Mouse (Mus musculus): ENCODE measurements around the gene Plxnc1.

Plxnc1 gene

DNA sequence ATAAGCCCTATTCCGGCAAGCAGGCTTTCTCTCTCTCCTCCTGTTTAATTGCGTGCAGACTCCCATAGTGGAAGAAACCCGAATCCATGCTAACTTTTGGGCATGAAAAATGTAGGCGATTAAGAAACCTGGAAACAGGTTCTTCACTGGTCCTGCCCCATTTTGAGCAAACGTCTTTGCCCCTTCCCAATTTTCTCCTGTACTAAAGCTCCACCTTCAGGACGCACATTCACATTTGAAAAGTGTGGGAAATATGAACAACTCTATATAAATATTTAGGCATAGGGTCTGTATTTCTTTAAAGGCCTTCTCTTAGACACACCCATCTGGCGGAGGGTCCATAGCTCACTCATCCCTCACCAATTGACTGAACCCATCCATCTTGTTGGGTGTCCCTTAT, 2.8 kb upstream of the Plxnc1 start:
- no peak for DNase-seq

DNA sequence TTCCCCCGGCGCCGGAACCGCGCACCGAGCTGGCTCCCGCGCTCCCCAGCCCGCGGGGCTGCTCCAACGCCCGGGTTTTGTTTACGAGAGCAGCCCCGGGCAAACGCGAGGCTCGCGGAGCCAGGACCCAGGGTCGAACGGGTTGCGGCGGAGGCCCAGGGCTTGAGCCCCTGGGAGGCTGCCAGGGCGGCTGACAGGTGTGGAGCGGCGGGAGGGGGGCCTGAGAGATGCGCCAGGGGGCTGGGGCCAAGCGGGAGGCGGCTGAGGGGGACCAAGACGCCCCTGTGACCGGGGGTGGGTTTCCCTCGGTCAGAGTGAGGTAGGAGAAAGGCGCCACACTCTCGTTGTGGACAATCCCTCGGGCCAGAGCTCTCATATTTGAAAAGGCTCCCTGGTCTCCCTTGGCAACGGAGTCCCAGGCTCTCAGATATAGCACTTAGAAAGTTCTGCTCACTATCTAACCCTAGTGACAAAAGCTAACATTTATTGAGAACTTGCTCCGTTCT, 624 bp upstream of the Plxnc1 start:
- peak; percentile 46 for DNase-seq

- DNase-seq, result no peak
Observed at GRCm38 (mm10) chr10:94943846-94944690, 567 bp downstream of the Plxnc1 start.

GRCm38 (mm10) chr10:94943401-94943845, 1.2 kb downstream of the Plxnc1 start:
- peak; percentile 30 for DNase-seq

GRCm38 (mm10) chr10:94942449-94943041, 2.1 kb downstream of the Plxnc1 start:
- DNase-seq, result no peak

DNA sequence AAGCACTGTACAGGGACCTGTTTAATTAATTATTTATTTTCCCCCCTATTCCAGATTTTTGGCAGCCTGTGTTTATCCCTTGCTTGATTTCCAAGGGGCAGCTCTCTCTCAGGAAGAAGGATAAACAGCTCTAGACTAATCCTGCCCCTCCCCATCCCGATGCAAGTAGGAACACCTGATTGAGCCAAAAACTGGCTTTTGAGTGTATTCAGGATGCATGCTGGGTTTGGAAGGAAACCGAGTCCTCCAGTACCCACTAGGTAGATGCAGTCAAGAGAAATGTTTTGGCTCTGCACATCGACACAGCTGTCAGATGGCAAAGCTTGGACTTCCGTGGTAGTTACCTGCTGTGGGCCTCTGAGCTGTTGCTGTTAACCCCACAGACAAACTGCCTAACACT, 3.1 kb downstream of the Plxnc1 start:
- no peak for DNase-seq

GRCm38 (mm10) chr10:94940786-94941185, 3.8 kb downstream of the Plxnc1 start:
- DNase-seq, result no peak

GRCm38 (mm10) chr10:94940061-94940460, 4.6 kb downstream of the Plxnc1 start:
- no peak for DNase-seq

DNA sequence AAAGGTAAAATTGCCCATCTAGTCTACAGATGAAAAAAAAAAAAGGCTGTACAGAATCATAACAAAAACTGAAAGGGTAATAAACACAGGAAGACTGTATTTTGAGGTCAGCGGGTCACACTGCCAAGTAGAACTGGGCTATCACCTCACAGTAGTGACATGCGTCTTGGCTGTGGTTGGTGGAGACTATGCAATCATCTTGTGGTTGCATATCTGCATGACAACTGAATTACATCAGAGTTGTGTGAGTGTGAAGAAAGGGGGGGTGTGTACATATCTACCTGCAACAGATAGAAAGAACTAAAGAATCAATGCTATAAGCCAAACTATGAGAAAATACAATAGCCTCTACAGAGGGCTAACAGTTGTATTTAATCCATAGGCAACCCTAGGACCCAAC, 5.7 kb downstream of the Plxnc1 start:
- DNase-seq, result no peak

- DNase-seq, result no peak
Observed at GRCm38 (mm10) chr10:94938320-94938719, 6.3 kb downstream of the Plxnc1 start.

GRCm38 (mm10) chr10:94935270-94935669, 9.4 kb downstream of the Plxnc1 start:
- DNase-seq, result no peak

- DNase-seq, result peak; percentile 60
Observed at GRCm38 (mm10) chr10:94934151-94934614, 10.5 kb downstream of the Plxnc1 start.

GRCm38 (mm10) chr10:94931961-94932832, 12.4 kb downstream of the Plxnc1 start:
- no peak for DNase-seq

- DNase-seq, result no peak
Observed at GRCm38 (mm10) chr10:94928164-94928563, 16.5 kb downstream of the Plxnc1 start.

DNA sequence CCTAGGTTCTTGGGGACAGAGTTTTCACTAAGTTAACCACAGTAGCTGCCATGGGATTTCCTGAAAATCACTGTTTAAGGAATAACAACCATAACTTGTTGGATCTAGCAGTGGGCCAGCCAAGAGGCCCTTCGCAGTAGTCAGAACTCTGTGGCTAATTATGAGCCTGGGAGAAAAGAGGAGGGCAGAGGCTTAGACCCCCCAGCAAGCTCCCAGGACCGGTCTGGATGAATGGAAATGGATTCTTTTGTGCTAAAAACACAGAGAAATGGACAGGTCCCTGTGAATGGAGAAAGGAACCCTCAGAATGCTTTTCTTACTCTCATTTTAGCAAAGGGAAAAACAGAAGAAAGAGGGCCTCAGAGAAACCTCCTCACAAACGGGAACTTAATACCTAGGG, 18.3 kb downstream of the Plxnc1 start:
- DNase-seq, result no peak

DNA sequence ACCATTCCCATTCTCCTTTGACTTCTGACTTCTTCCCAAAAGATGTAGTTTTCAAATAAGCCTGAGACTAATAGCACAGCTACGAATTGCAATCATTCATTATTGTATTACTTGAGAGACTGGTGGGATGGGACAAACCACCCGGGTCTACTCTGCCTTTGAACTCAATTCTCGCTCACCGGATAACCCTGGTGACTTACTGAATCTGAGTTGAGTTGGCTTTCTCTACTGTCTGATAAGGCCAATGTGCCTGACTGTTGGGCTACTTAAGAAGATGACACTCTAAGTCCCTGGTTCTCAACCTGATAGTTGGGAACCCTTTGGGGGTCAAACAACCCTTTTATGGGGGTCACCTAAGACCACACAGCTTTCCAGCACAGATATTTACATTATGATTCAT, 19.8 kb downstream of the Plxnc1 start:
- no peak for DNase-seq

- no peak for DNase-seq
Observed at GRCm38 (mm10) chr10:94924450-94924849, 20.2 kb downstream of the Plxnc1 start.

DNA sequence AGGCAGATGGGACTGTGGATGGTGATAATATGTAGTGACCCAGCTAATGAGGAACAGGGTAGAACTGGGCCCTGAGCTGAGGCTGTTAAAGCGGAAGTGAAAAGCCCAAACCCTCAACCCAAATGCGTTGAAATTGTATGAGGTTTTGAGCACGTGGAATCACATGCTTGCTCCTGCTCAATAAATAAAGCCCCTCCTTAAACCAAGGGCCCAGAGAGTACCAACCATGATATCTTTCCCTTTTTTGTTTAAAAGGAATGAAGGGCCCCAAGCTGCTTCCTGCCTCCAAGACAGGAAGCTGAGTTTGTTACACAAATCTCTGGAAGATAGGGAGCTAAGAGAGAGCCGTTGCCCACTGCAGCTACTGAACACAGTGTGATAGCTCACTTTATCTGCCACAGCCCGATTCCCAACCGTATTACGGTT, 21.3 kb downstream of the Plxnc1 start:
- no peak for DNase-seq

- no peak for DNase-seq
Observed at GRCm38 (mm10) chr10:94922848-94923247, 21.8 kb downstream of the Plxnc1 start.

- no peak for DNase-seq
Observed at GRCm38 (mm10) chr10:94921751-94922150, 22.9 kb downstream of the Plxnc1 start.

- DNase-seq, result no peak
Observed at GRCm38 (mm10) chr10:94920526-94920925, 24.1 kb downstream of the Plxnc1 start.

DNA sequence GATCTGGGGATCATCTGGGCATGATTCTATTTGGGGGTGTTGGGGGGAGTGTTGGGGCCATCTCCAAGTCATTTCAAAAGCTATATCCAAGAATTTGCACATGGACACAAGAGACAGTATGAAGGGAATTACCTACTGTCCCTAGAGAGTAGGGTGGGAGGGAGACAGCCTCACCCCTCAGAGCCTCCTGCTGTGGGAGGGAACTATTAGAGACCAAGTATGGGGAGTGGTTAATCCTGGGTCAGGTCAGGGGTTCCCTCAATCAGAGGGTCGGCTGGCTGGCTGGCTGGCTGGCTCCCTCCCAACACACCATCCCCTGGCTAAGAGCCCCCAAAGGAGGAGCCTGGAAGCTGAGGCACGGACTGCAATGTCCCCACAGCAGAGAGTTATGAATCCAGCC, 24.7 kb downstream of the Plxnc1 start:
- DNase-seq, result no peak

- peak; percentile 59 for DNase-seq
Observed at GRCm38 (mm10) chr10:94919552-94919951, 25.1 kb downstream of the Plxnc1 start.

Measured in cerebellum, adult 8-10 months (tissue).